Mouse (Mus musculus) adrenal gland, adult (tissue): ENCODE results near the gene Cpox.
A peak's percentile ranks its signal among the peaks of the same experiment; 100 is the strongest.

ENCODE experiments used
- DNase-seq, 2 experiments: peaks; one replicate each; pipeline ENCODE4 v3.0.0; 2022 to 2023; ENCODE audit warnings: low spot score in 1 of 2; ENCODE audit not compliant: inconsistent age in 2 of 2

Cpox gene

DNA sequence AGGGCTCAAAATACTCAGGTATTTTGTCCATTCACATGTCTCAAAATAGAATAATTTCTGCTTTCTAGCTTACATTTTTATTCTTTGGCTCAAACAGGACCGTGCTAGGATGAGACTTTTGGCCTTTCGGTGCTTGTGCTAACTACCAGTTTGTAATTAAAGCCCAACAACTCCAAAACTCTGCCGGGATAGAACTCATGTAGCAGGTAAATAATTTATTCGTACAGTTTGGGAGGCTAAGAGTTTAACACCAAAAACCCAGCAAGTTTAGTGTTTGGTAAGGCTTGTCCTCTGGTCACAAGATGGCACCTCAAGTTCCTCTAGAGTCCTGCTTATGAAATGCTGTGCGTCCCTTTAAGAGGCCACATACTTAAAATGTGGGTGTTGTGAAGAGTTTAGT is 70.7 kb downstream of the Cpox start:
- no peak for DNase-seq

DNA sequence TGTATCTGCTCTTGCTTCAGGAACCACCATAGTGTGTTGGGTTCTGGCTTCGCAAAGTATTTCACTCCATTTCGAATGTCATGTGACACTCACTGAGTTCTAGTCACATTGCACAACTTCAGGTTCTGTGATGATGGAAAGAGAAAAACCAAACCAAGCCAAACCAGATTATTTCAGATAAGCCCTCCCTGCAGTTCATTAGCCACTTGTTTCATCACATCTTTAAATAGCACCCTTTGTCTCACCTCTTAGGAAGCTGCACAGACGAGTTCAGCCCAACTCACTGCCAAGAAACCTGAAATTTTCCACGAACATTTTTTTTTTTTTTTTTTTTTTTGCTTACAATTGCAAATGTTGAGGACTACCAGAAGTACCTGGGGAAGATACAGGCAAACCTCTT is 76.6 kb downstream of the Cpox start:
- no peak for DNase-seq

GRCm38 (mm10) chr16:58751314-58751713 is 81.2 kb downstream of the Cpox start:
- peak in 1 of 2 experiments; percentile 44 for DNase-seq

GRCm38 (mm10) chr16:58756191-58756590 is 86.1 kb downstream of the Cpox start:
- no peak for DNase-seq

DNA sequence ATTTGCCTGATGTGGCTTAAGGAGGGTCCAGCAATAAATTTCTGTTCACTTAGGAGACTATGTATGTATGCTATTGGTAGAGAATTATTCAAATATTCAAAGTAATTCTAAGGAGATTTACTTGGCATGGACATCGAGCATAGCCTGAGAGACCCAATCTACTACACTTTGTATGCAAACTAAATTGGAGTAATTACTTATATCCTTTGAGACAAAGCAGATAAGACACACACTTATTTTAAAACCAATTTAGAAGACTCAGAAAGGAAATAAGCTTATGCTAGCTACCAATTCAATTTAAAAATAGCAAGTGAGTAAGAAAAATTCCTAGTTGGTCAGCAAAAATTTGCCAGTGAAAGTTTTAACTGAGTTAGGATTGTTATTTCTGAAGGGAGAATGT is 93.0 kb downstream of the Cpox start, which contains the start of gene Olfr172:
Gene Olfr172 (minus strand): TSS at position 101 of the 400 bp plus-strand sequence.
- DNase-seq, result no peak
